Mouse (Mus musculus): ENCODE data around the gene Fam83d. TPM values are rescaled to one million over a fixed set of nuclear protein-coding genes. Genes with fewer than 3 reads are reported as not detected.

The Fam83d gene
- 20.7 and 21.7 TPM in 2 replicates for polyA plus RNA-seq (2016; fragmentation: Nextera tagmentation; extraction: Ambion mirVana)

DNA sequence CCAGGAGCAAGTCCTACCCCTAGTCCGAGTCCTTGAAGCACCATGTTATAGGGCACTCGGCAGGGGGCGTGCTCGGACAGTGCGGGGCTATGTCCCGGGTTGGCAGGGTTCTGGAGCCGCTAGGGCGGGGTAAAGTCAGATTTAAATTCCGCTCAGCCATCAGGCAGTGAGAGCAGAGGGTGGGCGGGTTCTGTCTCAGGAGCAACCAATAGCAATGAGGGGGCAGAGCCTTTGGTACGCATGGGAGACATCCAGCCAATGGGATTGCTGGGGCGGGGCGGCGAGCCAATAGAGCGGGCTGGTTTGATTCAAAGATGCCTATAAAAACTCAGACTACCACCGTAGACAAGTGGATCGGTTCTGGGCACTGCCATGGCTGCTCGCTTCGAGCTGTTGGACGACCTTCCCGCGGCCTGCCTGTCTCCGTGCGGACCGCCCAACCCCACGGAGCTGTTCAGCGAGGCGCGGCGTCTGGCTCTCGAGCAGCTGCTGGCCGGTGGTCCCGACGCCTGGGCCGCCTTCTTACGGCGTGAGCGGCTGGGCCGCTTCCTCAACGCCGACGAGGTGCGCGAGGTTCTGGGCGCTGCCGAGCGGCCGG is at the start of gene Fam83d:
TSS of gene Fam83d (plus strand) at position 352 of the 598 bp plus-strand sequence.
- peak; percentile 95 for ATAC-seq

DNA sequence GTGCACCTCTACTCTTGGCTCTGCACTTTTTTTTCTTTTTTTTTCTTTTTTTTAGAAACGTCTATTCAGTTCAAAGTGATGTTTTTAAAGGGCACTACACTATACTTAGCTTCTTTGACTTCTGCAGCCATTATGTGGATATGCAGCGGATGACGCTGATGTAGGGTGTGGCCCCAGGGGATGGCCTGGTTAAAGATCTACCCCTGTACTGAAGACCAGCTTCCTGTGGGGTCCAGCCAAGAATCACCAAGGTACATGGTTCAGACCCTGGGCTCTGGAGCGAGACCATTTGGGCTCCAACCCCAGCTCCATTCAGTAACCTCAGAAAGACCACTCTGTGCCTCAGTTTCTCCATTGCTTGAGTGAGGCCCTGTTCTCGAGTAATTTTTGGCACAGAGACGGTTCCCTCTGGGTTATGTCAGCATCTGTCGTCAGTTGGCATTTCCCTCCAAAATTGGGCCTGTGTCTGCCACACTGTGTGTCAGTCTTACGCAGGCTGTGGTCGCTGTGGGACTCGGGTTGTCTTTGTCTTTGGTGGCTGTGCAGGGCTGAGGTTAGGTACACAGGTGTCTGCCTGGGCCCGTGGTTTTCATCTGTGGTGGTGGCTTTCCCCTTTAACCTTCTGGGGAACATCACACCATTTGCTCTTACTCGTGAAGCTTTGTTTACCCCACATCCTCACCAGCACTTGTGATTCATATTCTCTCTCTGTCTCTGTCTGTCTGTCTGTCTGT is 48.9 kb upstream of the Fam83d start:
- Histone ChIP-seq H3K4me1 (peaks cover 21% of the 10 kb centered on the region), H3K36me3 (no peaks in the 10 kb centered on the region), H3K27ac (no peak overlapping the region), H3K27me3 (replicated peaks) (0 out of 2 replicates have a peak, but pooled peaks cover 4% of the 10 kb centered on the region), H3K9me3 (replicated peaks) (no peaks in the 10 kb centered on the region), H3K4me2 (no peak overlapping the region), H3K9ac (no peak overlapping the region), H3K4me3 (no peak overlapping the region)
- 61% methylated on average over 12 of the region's 12 CpGs for WGBS (ENCODE audit: insufficient replicate concordance)
- ATAC-seq: no peak

More for the DNA sequence above, at the start of gene Fam83d:
- H3K9ac ChIP-seq: peak within 1 kb of the TSS; percentile 94
- H3K27me3 ChIP-seq (replicated peaks): peaks cover 6% of the 10 kb centered on the region; the same call in 1 of the 2 replicates
- peaks cover 26% of the 10 kb centered on the region for H3K36me3 ChIP-seq
- H3K4me2 ChIP-seq: peak within 1 kb of the TSS; percentile 82
- H3K4me1 ChIP-seq: peaks cover 46% of the 10 kb centered on the region
- H3K4me3 ChIP-seq: peak within 1 kb of the TSS; percentile 88
- under 1% methylated on average over 48 of the region's 48 CpGs for WGBS (ENCODE audit: insufficient replicate concordance)
- H3K27ac ChIP-seq: peak within 1 kb of the TSS; percentile 95
- no peaks in the 10 kb centered on the region for H3K9me3 ChIP-seq (replicated peaks)

DNA sequence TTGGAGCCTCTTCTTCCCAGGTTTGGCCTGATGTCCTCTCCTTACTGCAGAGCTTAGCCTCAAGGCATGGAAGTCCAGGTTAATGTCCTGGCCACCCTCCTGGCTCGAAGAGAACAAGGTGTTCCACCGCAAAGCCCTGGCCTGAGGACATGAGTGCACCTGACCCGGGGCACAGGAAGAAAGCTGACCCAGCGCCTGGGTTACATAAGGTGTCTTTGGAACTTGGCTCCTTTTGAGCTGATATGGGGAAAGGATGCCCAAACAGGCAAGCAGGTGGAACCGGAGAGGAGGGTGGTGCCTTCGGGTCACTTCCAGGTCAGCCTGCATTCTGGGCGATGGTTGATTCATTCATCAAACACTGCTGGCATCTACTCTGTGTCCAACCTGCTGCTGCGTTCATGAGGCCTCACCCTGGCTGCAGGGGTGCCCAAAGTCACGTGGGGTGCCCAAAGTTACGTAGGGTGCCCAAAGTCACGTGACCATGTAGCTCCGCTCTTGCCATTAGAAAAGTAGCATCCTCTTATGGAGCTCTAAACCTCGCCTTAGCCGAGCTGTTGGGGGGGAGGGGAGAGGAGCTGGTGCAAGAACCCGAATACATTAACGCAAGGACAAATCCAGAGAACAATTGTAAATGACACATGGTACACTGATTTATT is 47.0 kb upstream of the Fam83d start:
- H3K4me1 ChIP-seq: peaks cover 21% of the 10 kb centered on the region
- no peaks in the 10 kb centered on the region for H3K36me3 ChIP-seq
- no peak for ATAC-seq
- H3K27me3 ChIP-seq (replicated peaks): peaks cover 4% of the 10 kb centered on the region; the same call in 1 of the 2 replicates
- H3K4me2 ChIP-seq: no peak overlapping the region
- WGBS (ENCODE audit: insufficient replicate concordance): 63% methylated on average over 16 of the region's 16 CpGs
- H3K9me3 ChIP-seq (replicated peaks): no peaks in the 10 kb centered on the region
- H3K4me3 ChIP-seq: no peak overlapping the region
- H3K9ac ChIP-seq: no peak overlapping the region
- no peak overlapping the region for H3K27ac ChIP-seq

DNA sequence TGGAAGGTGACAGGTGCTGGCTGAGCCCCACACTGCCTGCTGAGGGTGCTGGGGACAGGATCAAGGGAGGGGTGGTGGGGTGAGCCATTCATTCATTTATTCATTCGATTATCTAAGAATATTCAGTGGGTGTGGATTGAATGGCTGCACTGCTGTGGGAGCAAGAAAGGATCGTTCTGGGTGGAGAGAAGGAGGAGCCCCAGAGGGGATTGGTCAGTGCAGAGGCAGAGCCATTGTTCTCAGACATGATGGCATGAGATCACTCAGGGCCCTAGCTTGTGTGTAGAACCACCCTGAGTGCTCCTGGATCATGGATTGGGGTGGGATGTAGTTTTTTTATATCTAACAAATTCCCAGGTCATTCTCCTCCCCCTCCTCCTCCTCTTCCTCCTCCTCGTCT is 46.4 kb upstream of the Fam83d start:
- H3K27ac ChIP-seq: no peak overlapping the region
- H3K9ac ChIP-seq: no peak overlapping the region
- H3K27me3 ChIP-seq (replicated peaks): peaks cover 4% of the 10 kb centered on the region; the same call in 1 of the 2 replicates
- no peak overlapping the region for H3K4me2 ChIP-seq
- no peak for ATAC-seq
- no peak overlapping the region for H3K4me3 ChIP-seq
- H3K4me1 ChIP-seq: peaks cover 18% of the 10 kb centered on the region
- no peaks in the 10 kb centered on the region for H3K9me3 ChIP-seq (replicated peaks)
- H3K36me3 ChIP-seq: no peaks in the 10 kb centered on the region
- WGBS (ENCODE audit: insufficient replicate concordance): 45% methylated on average over 3 of the region's 3 CpGs

DNA sequence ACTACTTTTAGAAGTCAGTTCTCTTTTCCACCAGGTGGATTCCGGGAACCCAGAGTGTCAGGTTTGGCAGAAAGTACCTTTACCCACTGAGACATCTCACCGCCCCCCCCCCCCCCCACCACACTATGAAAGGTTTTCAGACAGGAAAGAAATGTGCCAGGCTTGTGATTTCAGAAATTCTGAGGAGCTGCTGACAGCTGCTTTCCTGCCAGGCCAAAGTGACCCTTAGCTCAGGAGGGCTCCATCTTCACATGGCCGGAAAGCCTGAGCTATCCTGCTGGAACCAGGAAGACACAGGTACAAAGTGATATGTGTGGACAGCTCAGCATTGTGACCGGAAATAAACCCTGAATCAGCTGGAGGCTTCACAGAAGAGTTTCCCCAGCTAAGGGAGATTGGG is 45.8 kb upstream of the Fam83d start:
- peaks cover 18% of the 10 kb centered on the region for H3K4me1 ChIP-seq
- 49% methylated on average over 4 of the region's 4 CpGs for WGBS (ENCODE audit: insufficient replicate concordance)
- no peak overlapping the region for H3K4me3 ChIP-seq
- peaks cover 4% of the 10 kb centered on the region; the same call in 1 of the 2 replicates for H3K27me3 ChIP-seq (replicated peaks)
- H3K9me3 ChIP-seq (replicated peaks): no peaks in the 10 kb centered on the region
- no peak for ATAC-seq
- H3K36me3 ChIP-seq: no peaks in the 10 kb centered on the region
- no peak overlapping the region for H3K4me2 ChIP-seq
- H3K27ac ChIP-seq: no peak overlapping the region
- no peak overlapping the region for H3K9ac ChIP-seq

DNA sequence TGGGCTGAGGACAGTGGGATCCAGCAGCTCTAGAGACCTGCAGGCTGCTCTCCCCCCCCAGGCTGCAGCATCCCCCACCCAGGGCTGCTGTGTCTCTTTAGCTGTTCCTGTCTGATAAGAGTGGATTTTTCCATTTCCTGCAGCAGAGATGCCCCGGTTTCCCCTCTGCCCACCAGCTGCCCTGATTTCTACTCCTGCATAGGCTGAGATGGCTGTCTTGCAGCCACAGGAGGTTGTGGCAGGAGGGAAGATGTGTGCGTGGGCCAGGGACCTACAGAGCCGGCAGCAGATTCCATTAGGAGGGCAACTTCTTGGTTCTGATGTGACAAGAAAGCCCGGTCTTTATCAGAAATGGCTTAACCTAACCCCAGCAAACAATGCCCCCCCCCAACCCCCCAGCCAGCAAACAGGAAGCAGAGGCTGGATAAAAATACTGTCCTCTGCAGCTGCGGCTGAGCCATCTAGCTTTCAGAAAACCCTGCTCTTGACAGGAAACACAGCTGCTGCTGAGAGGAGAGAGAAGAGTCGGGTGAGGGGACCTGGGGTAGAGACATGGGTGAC is 44.8 kb upstream of the Fam83d start:
- Histone ChIP-seq H3K4me1 (peaks cover 18% of the 10 kb centered on the region), H3K9ac (no peak overlapping the region), H3K36me3 (no peaks in the 10 kb centered on the region), H3K9me3 (replicated peaks) (no peaks in the 10 kb centered on the region), H3K4me2 (peak overlapping the region; percentile 18; the same call in 1 of the 2 replicates), H3K4me3 (no peak overlapping the region), H3K27me3 (replicated peaks) (peaks cover 4% of the 10 kb centered on the region; the same call in 1 of the 2 replicates), H3K27ac (peak overlapping the region; percentile 45)
- 2% methylated on average over 6 of the region's 6 CpGs for whole genome bisulfite sequencing (ENCODE audit: insufficient replicate concordance)
- peak; percentile 27; the same call in 1 of the 2 replicates for ATAC-seq

DNA sequence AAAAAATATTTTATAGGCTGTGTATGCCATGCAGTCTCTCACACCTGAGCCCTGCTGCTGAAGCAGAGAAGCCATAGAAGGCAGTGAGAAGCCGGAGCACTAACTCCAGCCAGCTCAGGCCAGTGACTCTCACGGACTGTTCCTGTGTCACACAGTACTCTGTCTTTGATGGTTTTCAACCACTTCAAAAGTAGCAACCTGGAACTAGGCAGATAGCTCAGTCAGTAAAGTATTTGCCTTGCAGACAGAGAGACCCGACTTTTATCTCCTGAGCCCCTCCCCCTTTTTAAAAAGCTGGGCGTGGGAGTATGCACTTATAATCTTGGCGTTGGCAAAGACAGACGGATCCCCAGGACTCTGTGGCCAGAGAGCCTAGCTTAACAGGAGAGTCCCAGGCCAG is 44.1 kb upstream of the Fam83d start:
- WGBS (ENCODE audit: insufficient replicate concordance): 5% methylated on average over 6 of the region's 6 CpGs
- Histone ChIP-seq H3K36me3 (no peaks in the 10 kb centered on the region), H3K27me3 (replicated peaks) (peaks cover 4% of the 10 kb centered on the region; the same call in 1 of the 2 replicates), H3K4me2 (no peak overlapping the region), H3K9me3 (replicated peaks) (no peaks in the 10 kb centered on the region), H3K4me1 (peaks cover 18% of the 10 kb centered on the region), H3K4me3 (no peak overlapping the region), H3K9ac (no peak overlapping the region), H3K27ac (peak overlapping the region; percentile 45)
- ATAC-seq: no peak

DNA sequence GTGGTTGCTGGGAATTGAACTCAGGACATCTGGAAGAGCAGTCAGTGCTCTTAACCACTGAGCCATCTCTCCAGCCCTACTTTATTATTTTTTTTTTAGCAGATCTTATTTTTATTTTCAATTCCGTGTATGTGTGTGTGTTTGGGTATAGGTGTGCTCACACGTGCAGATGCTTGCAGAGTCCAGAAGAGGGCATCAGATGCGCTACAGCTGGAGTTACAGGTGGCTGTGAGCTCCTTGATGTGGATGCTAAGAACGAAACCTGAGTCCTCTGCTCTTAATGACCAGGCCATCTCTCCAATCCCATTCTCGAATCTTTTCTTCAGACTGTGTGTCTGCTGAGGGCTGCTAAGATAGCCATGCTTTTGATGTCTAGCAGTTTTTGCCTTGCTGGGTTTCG is 41.6 kb upstream of the Fam83d start:
- no peak overlapping the region for H3K27ac ChIP-seq
- no peaks in the 10 kb centered on the region for H3K36me3 ChIP-seq
- no peak for ATAC-seq
- no peak overlapping the region for H3K9ac ChIP-seq
- no peak overlapping the region for H3K4me3 ChIP-seq
- H3K9me3 ChIP-seq (replicated peaks): no peaks in the 10 kb centered on the region
- peaks cover 18% of the 10 kb centered on the region for H3K4me1 ChIP-seq
- 63% methylated on average over 6 of the region's 6 CpGs for WGBS (ENCODE audit: insufficient replicate concordance)
- H3K27me3 ChIP-seq (replicated peaks): peaks cover 4% of the 10 kb centered on the region; the same call in 1 of the 2 replicates
- no peak overlapping the region for H3K4me2 ChIP-seq

DNA sequence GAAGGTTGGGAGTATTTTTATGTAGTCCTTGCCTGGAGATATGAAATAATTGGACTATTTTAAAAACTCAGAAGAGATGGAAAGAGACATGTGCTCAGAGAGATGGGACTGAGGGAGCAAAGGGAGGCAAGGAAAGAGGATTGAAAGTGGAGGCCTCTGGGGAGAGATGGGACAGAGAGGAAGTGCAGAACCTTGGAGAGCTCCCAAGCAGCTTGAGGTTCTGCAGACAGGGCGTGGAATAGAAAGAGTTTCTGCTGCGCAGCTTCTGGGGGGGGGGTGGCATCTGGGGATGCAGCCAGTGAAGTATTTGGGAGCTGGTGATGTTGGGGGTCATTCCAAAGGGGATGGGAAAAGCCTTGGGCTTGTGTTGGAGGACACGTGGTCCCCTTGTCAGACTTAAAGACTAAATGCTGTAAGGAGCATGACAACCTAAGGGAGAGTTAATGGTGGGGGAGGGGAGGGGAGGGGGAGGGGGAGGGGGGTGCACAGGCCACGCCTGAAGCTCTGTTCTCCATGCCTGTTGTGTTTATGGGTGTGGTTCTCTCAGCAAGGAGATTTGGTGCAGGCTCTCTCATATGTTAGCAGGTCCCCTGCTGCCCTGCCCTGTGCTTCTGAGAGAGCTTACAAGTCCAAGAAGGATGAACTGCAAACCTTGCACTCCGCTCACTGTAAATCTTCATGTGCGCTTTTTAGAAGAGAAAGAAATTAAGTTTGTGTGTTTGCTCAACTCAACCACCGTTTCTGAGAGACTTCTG is 39.7 kb upstream of the Fam83d start:
- H3K9me3 ChIP-seq (replicated peaks): no peaks in the 10 kb centered on the region
- WGBS (ENCODE audit: insufficient replicate concordance): 43% methylated on average over 7 of the region's 7 CpGs
- no peak overlapping the region for H3K27ac ChIP-seq
- H3K4me1 ChIP-seq: peaks cover 10% of the 10 kb centered on the region
- H3K27me3 ChIP-seq (replicated peaks): no peaks in the 10 kb centered on the region; the same call in 1 of the 2 replicates
- ATAC-seq: no peak
- no peak overlapping the region for H3K4me2 ChIP-seq
- no peak overlapping the region for H3K9ac ChIP-seq
- H3K36me3 ChIP-seq: no peaks in the 10 kb centered on the region
- H3K4me3 ChIP-seq: no peak overlapping the region

DNA sequence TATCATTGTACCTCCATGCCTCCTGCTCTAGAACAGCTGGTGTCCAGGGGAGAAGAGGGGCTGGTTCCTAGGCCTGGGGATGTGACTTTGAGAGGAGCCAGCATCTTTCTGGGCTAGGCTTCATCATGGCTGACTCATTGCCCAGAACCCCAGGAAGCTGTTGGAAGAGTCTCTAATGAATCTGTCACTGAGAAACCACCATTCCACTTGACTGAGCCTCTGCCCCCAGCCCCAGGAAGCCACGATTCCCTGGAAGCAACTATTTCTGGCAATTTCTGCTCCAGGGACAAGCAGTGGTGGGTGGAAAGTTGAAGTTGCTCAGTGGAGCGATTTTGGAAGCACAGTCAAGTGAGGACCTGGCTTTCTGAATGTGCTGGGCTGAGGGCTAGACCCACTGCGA is 37.0 kb upstream of the Fam83d start:
- Histone ChIP-seq H3K4me3 (no peak overlapping the region), H3K9ac (no peak overlapping the region), H3K9me3 (replicated peaks) (no peaks in the 10 kb centered on the region), H3K27me3 (replicated peaks) (no peaks in the 10 kb centered on the region), H3K4me2 (no peak overlapping the region), H3K36me3 (no peaks in the 10 kb centered on the region), H3K4me1 (no peaks in the 10 kb centered on the region), H3K27ac (no peak overlapping the region)
- 48% methylated on average over 3 of the region's 3 CpGs for WGBS (ENCODE audit: insufficient replicate concordance)
- no peak for ATAC-seq

DNA sequence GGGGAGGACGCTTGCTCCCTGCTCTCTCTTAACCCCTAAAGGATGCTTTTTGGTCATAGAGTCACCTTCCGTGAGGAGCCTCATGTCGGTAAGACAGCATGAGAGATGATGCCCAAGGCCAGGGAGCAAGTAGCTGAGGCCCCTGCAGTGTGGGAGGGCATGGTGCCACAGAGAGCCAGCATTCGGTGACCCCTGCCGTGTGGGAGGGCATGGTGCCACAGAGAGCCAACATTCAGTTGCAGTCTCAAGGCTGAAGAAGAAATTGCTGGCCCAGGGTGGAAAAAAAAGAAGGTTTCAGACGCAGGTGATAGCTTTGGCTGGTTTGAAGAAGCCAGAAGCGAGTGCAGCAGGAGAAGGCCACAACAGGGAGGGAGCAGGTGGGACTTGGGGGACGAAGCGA is 35.4 kb upstream of the Fam83d start:
- Histone ChIP-seq H3K4me1 (no peaks in the 10 kb centered on the region), H3K4me3 (no peak overlapping the region), H3K27ac (no peak overlapping the region), H3K27me3 (replicated peaks) (no peaks in the 10 kb centered on the region), H3K36me3 (no peaks in the 10 kb centered on the region), H3K4me2 (no peak overlapping the region), H3K9ac (no peak overlapping the region), H3K9me3 (replicated peaks) (no peaks in the 10 kb centered on the region)
- 72% methylated on average over 9 of the region's 9 CpGs for WGBS (ENCODE audit: insufficient replicate concordance)
- ATAC-seq: no peak

Measured in liver, embryonic 12.5 days (tissue).